Mouse (Mus musculus): ENCODE results near the gene Rorc.

DNA sequence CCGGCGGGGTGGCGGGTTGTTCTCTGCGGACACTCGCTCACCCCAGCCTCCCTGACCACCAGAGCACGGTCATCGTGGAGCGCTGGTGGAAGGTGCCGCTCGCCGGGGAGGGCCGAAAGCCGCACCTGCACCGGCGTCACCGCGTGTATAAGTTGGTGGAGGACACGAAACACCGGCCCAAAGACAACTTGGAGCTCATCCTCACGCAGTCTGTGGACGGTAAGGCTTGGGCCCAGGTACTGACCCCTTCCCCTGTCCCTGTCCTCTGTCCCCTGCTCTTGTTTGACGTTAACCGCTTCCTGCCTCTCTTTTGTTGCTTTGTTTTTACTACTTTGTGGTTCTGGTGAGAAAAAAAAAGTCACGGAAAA, 71.0 kb downstream of the Rorc start, which contains the start of gene Oaz3:
- TF ChIP-seq POLR2A (IDR thresholded peaks at IDR 0.05; ENCODE audit: borderline replicate concordance, low read depth, low read length): no peak
- no peak for TF ChIP-seq CTCF (IDR thresholded peaks at IDR 0.05; ENCODE audit: low read depth, low read length)

Measured in bone marrow macrophage, adult 2 months (primary cell).